Mouse (Mus musculus): Measurements from ENCODE around the gene Ddx43.

DNA sequence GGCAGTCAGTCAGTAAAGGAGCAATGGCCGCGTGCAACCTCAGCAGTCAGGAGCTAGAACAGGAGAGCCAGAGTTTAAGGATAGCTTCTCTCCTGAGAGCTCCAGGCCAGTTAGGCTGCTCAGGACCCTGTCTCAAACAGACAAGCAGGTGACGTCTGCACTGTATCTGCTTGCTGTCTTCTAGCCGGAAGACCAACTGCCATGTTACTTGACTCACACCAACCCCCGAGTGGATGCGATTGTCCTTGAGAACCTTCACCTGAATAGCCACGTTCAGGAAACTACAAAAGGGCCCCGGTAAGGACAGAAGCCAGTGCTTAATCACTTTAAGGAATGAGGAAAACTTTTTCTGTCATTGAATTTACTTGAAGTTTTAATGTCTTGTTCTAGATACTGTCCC lies 61.4 kb downstream of the Ddx43 start:
- TF ChIP-seq EP300 (IDR thresholded peaks at IDR 0.05; ENCODE audit: insufficient read depth, low read depth, low read length), result no peak
- TF ChIP-seq POLR2A (IDR thresholded peaks at IDR 0.05; ENCODE audit: insufficient read depth, low read length), result no peak
